Mouse (Mus musculus): ENCODE results near the gene Slc30a1. TPM values are rescaled to one million over a fixed set of nuclear protein-coding genes. Genes with fewer than 3 reads are reported as not detected.

Gene Slc30a1
- polyA plus RNA-seq, 1 experiment from 2014 or later = 2.6 TPM

GRCm38 (mm10) chr1:191907431-191907810 lies 854 bp downstream of the Slc30a1 start:
- WGBS = under 1% methylated on average over 41 of the region's 43 CpGs
- Histone ChIP-seq H3K9ac (peak overlapping the region; percentile 81), H3K4me3 (replicated peaks) (peak overlapping the region; percentile 78), H3K27ac (peak overlapping the region; percentile 93), H3K4me2 (peak overlapping the region; percentile 94), H3K9me3 (replicated peaks) (no peaks in the 10 kb centered on the region), H3K4me1 (peaks cover 52% of the 10 kb centered on the region), H3K36me3 (peaks cover 16% of the 10 kb centered on the region), H3K27me3 (peaks cover 4% of the 10 kb centered on the region; the same call in 1 of the 2 replicates)
- ATAC-seq (replicated peaks; ENCODE audit: low FRiP score) = peak; percentile 54

- WGBS = 90% methylated on average over 15 of the region's 15 CpGs
- no peak overlapping the region for H3K9ac ChIP-seq
- peak overlapping the region; percentile 94 for H3K4me2 ChIP-seq
- ATAC-seq (replicated peaks; ENCODE audit: low FRiP score) = no peak
- H3K27me3 ChIP-seq = peaks cover 4% of the 10 kb centered on the region; the same call in 1 of the 2 replicates
- H3K36me3 ChIP-seq = peaks cover 20% of the 10 kb centered on the region
- no peak overlapping the region for H3K27ac ChIP-seq
- peaks cover 52% of the 10 kb centered on the region for H3K4me1 ChIP-seq
- peak overlapping the region; percentile 78 for H3K4me3 ChIP-seq (replicated peaks)
- H3K9me3 ChIP-seq (replicated peaks) = no peaks in the 10 kb centered on the region
These were observed 2.3 kb downstream of the Slc30a1 start for GRCm38 (mm10) chr1:191908906-191909305.

GRCm38 (mm10) chr1:191909316-191909715 lies 2.7 kb downstream of the Slc30a1 start:
- WGBS = 96% methylated on average over 14 of the region's 14 CpGs
- Histone ChIP-seq H3K9ac (no peak overlapping the region), H3K27ac (no peak overlapping the region), H3K4me3 (replicated peaks) (0 out of 2 replicates have a peak overlapping the region, but pooled peaks have one; percentile 11), H3K9me3 (replicated peaks) (no peaks in the 10 kb centered on the region), H3K27me3 (peaks cover 4% of the 10 kb centered on the region; the same call in 1 of the 2 replicates), H3K4me1 (peaks cover 52% of the 10 kb centered on the region), H3K36me3 (peaks cover 20% of the 10 kb centered on the region), H3K4me2 (peak overlapping the region; percentile 94)
- ATAC-seq (replicated peaks; ENCODE audit: low FRiP score) = no peak

- Histone ChIP-seq H3K36me3 (peaks cover 20% of the 10 kb centered on the region), H3K4me3 (replicated peaks) (no peak overlapping the region), H3K27ac (no peak overlapping the region), H3K9ac (no peak overlapping the region), H3K4me2 (peak overlapping the region; percentile 23), H3K4me1 (peaks cover 49% of the 10 kb centered on the region), H3K27me3 (no peaks in the 10 kb centered on the region), H3K9me3 (replicated peaks) (no peaks in the 10 kb centered on the region)
- ATAC-seq (replicated peaks; ENCODE audit: low FRiP score) = no peak
- WGBS = 75% methylated on average over 3 of the region's 3 CpGs
These were observed 4.1 kb downstream of the Slc30a1 start for GRCm38 (mm10) chr1:191910646-191911045.

- H3K9ac ChIP-seq = no peak overlapping the region
- H3K4me1 ChIP-seq = peaks cover 45% of the 10 kb centered on the region
- no peaks in the 10 kb centered on the region for H3K9me3 ChIP-seq (replicated peaks)
- H3K36me3 ChIP-seq = peaks cover 20% of the 10 kb centered on the region
- ATAC-seq (replicated peaks; ENCODE audit: low FRiP score) = no peak
- no peak overlapping the region for H3K4me2 ChIP-seq
- no peak overlapping the region for H3K27ac ChIP-seq
- no peaks in the 10 kb centered on the region for H3K27me3 ChIP-seq
- 0 out of 2 replicates have a peak overlapping the region, but pooled peaks have one; percentile 1 for H3K4me3 ChIP-seq (replicated peaks)
- WGBS = 58% methylated on average over 3 of the region's 3 CpGs
These were observed 4.6 kb downstream of the Slc30a1 start for GRCm38 (mm10) chr1:191911067-191911668.

- ATAC-seq (replicated peaks; ENCODE audit: low FRiP score) = no peak
- Histone ChIP-seq H3K27me3 (no peaks in the 10 kb centered on the region), H3K4me2 (no peak overlapping the region), H3K4me1 (peaks cover 18% of the 10 kb centered on the region), H3K9ac (no peak overlapping the region), H3K9me3 (replicated peaks) (no peaks in the 10 kb centered on the region), H3K27ac (no peak overlapping the region), H3K36me3 (peaks cover 10% of the 10 kb centered on the region), H3K4me3 (replicated peaks) (no peak overlapping the region)
- WGBS = 79% methylated on average over 6 of the region's 6 CpGs
These were observed 8.1 kb downstream of the Slc30a1 start for GRCm38 (mm10) chr1:191914647-191915046.

GRCm38 (mm10) chr1:191915586-191915985 lies 9.0 kb downstream of the Slc30a1 start:
- H3K4me3 ChIP-seq (replicated peaks) = no peak overlapping the region
- no peak overlapping the region for H3K4me2 ChIP-seq
- H3K9ac ChIP-seq = no peak overlapping the region
- no peak for ATAC-seq (replicated peaks; ENCODE audit: low FRiP score)
- H3K4me1 ChIP-seq = peaks cover 12% of the 10 kb centered on the region
- H3K36me3 ChIP-seq = peaks cover 8% of the 10 kb centered on the region; the same call in 1 of the 2 replicates
- H3K9me3 ChIP-seq (replicated peaks) = no peaks in the 10 kb centered on the region
- 77% methylated on average over 1 of the region's 1 CpGs for WGBS
- H3K27ac ChIP-seq = no peak overlapping the region
- H3K27me3 ChIP-seq = no peaks in the 10 kb centered on the region

- Histone ChIP-seq H3K9me3 (replicated peaks) (no peaks in the 10 kb centered on the region), H3K4me3 (replicated peaks) (no peak overlapping the region), H3K9ac (no peak overlapping the region), H3K4me1 (peaks cover 3% of the 10 kb centered on the region; the same call in 1 of the 2 replicates), H3K4me2 (no peak overlapping the region), H3K27me3 (no peaks in the 10 kb centered on the region), H3K36me3 (peaks cover 5% of the 10 kb centered on the region; the same call in 1 of the 2 replicates), H3K27ac (no peak overlapping the region)
- WGBS = 66% methylated on average over 5 of the region's 5 CpGs
- ATAC-seq (replicated peaks; ENCODE audit: low FRiP score) = no peak
These were observed 10.3 kb downstream of the Slc30a1 start for GRCm38 (mm10) chr1:191916876-191917275.

GRCm38 (mm10) chr1:191919336-191919735 lies 12.8 kb downstream of the Slc30a1 start:
- H3K9me3 ChIP-seq (replicated peaks) = no peaks in the 10 kb centered on the region
- H3K4me3 ChIP-seq (replicated peaks) = no peak overlapping the region
- H3K9ac ChIP-seq = no peak overlapping the region
- no peaks in the 10 kb centered on the region for H3K27me3 ChIP-seq
- 67% methylated on average over 2 of the region's 2 CpGs for WGBS
- H3K27ac ChIP-seq = no peak overlapping the region
- no peak overlapping the region for H3K4me2 ChIP-seq
- H3K4me1 ChIP-seq = no peaks in the 10 kb centered on the region
- ATAC-seq (replicated peaks; ENCODE audit: low FRiP score) = no peak
- H3K36me3 ChIP-seq = no peaks in the 10 kb centered on the region

- H3K4me2 ChIP-seq = no peak overlapping the region
- 91% methylated on average over 3 of the region's 3 CpGs for WGBS
- ATAC-seq (replicated peaks; ENCODE audit: low FRiP score) = no peak
- H3K27me3 ChIP-seq = no peaks in the 10 kb centered on the region
- H3K4me3 ChIP-seq (replicated peaks) = no peak overlapping the region
- no peak overlapping the region for H3K9ac ChIP-seq
- no peak overlapping the region for H3K27ac ChIP-seq
- H3K9me3 ChIP-seq (replicated peaks) = no peaks in the 10 kb centered on the region
- H3K4me1 ChIP-seq = no peaks in the 10 kb centered on the region
- H3K36me3 ChIP-seq = no peaks in the 10 kb centered on the region
These were observed 15.1 kb downstream of the Slc30a1 start for GRCm38 (mm10) chr1:191921701-191922100.

GRCm38 (mm10) chr1:191925496-191925895 lies 18.9 kb downstream of the Slc30a1 start:
- no peak overlapping the region for H3K27ac ChIP-seq
- no peak overlapping the region for H3K4me3 ChIP-seq (replicated peaks)
- H3K4me1 ChIP-seq = peaks cover 19% of the 10 kb centered on the region
- no peaks in the 10 kb centered on the region for H3K9me3 ChIP-seq (replicated peaks)
- H3K36me3 ChIP-seq = no peaks in the 10 kb centered on the region
- no peaks in the 10 kb centered on the region for H3K27me3 ChIP-seq
- no peak overlapping the region for H3K4me2 ChIP-seq
- WGBS = 58% methylated on average over 4 of the region's 4 CpGs
- H3K9ac ChIP-seq = no peak overlapping the region
- ATAC-seq (replicated peaks; ENCODE audit: low FRiP score) = no peak

GRCm38 (mm10) chr1:191926681-191927080 lies 20.1 kb downstream of the Slc30a1 start:
- Histone ChIP-seq H3K36me3 (no peaks in the 10 kb centered on the region), H3K9ac (no peak overlapping the region), H3K9me3 (replicated peaks) (no peaks in the 10 kb centered on the region), H3K4me1 (peaks cover 19% of the 10 kb centered on the region), H3K27ac (no peak overlapping the region), H3K4me2 (no peak overlapping the region), H3K4me3 (replicated peaks) (no peak overlapping the region), H3K27me3 (no peaks in the 10 kb centered on the region)
- no peak for ATAC-seq (replicated peaks; ENCODE audit: low FRiP score)
- WGBS = 71% methylated on average over 3 of the region's 3 CpGs

GRCm38 (mm10) chr1:191928345-191928744 lies 21.8 kb downstream of the Slc30a1 start:
- peak; percentile 9; the same call in 1 of the 2 replicates for ATAC-seq (replicated peaks; ENCODE audit: low FRiP score)
- Histone ChIP-seq H3K27me3 (no peaks in the 10 kb centered on the region), H3K4me2 (no peak overlapping the region), H3K4me3 (replicated peaks) (no peak overlapping the region), H3K9me3 (replicated peaks) (no peaks in the 10 kb centered on the region), H3K27ac (no peak overlapping the region), H3K4me1 (peaks cover 35% of the 10 kb centered on the region), H3K9ac (no peak overlapping the region), H3K36me3 (no peaks in the 10 kb centered on the region)
- WGBS = 44% methylated on average over 7 of the region's 7 CpGs

All from kidney, embryonic 15.5 days (tissue).